Mouse (Mus musculus) small intestine, adult 2 months (tissue): ENCODE measurements around the gene Pdcl. TPM values are rescaled to one million over a fixed set of nuclear protein-coding genes. Genes with fewer than 3 reads are reported as not detected.

Source experiments
- H3K27ac ChIP-seq: fragments of 200-500 bp; 2 replicates; pipeline ENCODE4 v1.5.1; 2012; ENCODE audit warnings: low read depth, low read length, control low read depth, inconsistent platforms; ENCODE audit not compliant: insufficient read depth
- H3K27me3 ChIP-seq: fragments of 200-500 bp; 2 replicates; pipeline ENCODE4 v1.6.1; 2012; ENCODE audit warnings: mild to moderate bottlenecking, moderate library complexity, low read length, inconsistent platforms; ENCODE audit not compliant: control insufficient read depth, insufficient read depth
- H3K36me3 ChIP-seq: fragments of 200-500 bp; 2 replicates; pipeline ENCODE4 v1.6.1; 2012; ENCODE audit warnings: mild to moderate bottlenecking, low read length, control low read depth, inconsistent platforms; ENCODE audit not compliant: control insufficient read depth, insufficient read depth
- H3K4me1 ChIP-seq: fragments of 200-500 bp; 2 replicates; pipeline ENCODE4 v1.6.1; 2012; ENCODE audit warnings: low read length, inconsistent platforms, mixed read lengths; ENCODE audit not compliant: control insufficient read depth, insufficient read depth, insufficient read length
- H3K4me3 ChIP-seq: fragments of 200-500 bp; 2 replicates; pipeline ENCODE4 v1.5.1; 2012; ENCODE audit warnings: low read depth, mild to moderate bottlenecking, control low read depth, inconsistent platforms, low read length, moderate library complexity
- CTCF ChIP-seq: fragments of 200-500 bp; IDR thresholded peaks from 2 replicates; pipeline ENCODE4 v1.5.1; 2012; ENCODE audit warnings: low read depth, mild to moderate bottlenecking, control low read depth, inconsistent platforms, low read length, moderate library complexity, mixed read lengths; ENCODE audit not compliant: insufficient replicate concordance, insufficient read length; ENCODE audit errors: extremely low read depth
- POLR2A ChIP-seq: fragments of 200-500 bp; IDR thresholded peaks from 2 replicates; pipeline ENCODE4 v1.6.1; 2012; ENCODE audit warnings: low read depth, mild to moderate bottlenecking, control low read depth, inconsistent platforms, low read length, moderate library complexity
- WGBS: fragments of 180-500 bp; shearing (Covaris S2); methylation state at CpG from one replicate; pipeline ENCODE4 v1.1.7; 2018; 5-methylcytosine and 5-hydroxymethylcytosine counted together
- polyA plus RNA-seq: library from polyadenylated mRNA; depleted of rRNA; stranded (reverse); fragments of >200 nt; gene quantifications from 2 replicates; pipeline ENCODE4 v1.2.3, GENCODE M21; 2012; rRNA removed

The Pdcl gene
- 3.0 and 5.5 TPM in 2 replicates for polyA plus RNA-seq

DNA sequence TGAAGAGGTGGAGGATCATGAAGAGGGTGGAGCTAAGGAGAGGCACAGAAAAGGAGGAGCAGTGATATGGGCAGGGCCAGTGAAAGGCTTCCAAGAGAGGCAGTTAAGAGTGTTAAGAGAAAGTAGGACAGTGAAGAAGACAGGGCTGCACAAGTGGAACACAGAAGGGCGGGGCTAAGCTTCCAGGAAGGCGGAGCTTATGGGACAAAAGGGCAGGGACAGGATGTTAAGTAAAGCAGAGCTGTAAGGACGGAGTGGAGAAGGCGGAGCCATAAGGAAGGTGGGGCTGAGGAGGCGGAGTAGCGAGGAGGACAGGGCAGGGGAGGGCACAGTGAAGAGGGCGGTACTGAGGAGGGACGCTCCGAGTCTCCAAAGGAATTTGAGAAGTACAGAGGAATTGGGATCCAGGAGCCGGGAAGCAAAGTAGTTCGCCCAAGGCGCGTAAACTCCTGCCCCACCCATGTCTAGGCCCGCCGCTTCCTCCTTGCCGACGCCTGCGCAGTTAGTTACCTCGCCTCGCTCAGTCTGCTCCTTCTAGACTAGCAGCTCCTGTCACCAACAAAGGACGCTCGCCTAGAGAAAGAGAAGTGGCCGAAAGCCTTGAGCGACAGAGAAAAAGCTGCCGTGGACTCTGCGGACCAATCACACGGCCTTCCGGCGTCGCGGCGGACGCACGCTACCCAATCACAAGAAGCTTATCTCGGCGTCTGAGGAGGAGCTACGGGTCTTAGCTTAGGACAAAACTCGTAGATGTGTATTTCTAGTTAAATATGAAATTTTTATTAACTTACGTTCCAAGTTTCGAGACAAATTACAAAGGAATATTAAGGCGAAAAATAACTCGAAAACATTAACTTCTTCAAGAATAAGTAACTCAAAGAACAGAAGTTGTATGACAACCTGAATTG, at the start of gene Pdcl:
Gene Pdcl, minus strand, starts transcription at position 700 of the 908 bp plus-strand sequence.
- 0 out of 2 replicates have a peak, but pooled peaks cover 1% of the 10 kb centered on the region for H3K4me1 ChIP-seq
- WGBS = under 1% methylated on average over 42 of the region's 42 CpGs
- peak within 1 kb of the TSS; percentile 100 for H3K27ac ChIP-seq
- TF ChIP-seq POLR2A (no peak; the same call in 1 of the 2 replicates), CTCF (no peak)
- H3K27me3 ChIP-seq = no peaks in the 10 kb centered on the region
- H3K36me3 ChIP-seq = peaks cover 21% of the 10 kb centered on the region
- H3K4me3 ChIP-seq = peak within 1 kb of the TSS; percentile 96

DNA sequence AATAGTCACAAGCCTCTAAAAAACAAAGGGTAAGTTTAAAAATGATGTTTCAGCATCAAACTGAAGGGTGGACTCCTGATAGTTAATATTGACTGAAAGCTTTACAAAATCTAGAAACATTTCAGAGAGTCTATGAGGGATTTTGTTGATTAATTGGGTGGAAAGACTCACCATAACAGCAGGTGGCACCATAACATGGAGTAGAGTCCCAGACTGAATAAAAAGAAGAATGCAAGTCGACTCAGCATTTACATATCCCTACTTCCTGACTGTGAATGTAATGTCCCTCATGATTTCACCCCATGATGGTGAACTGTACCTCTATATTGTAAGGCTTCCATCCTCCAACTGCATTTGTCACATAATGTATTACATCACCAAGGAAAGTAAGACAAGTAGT, 36.4 kb upstream of the Pdcl start:
- TF ChIP-seq POLR2A = no peak
- no peak for TF ChIP-seq CTCF
- H3K36me3 ChIP-seq = peaks cover 25% of the 10 kb centered on the region
- H3K4me1 ChIP-seq = no peaks in the 10 kb centered on the region
- WGBS = 15% methylated on average over 1 of the region's 1 CpGs
- H3K4me3 ChIP-seq = no peak overlapping the region
- H3K27me3 ChIP-seq = no peaks in the 10 kb centered on the region
- H3K27ac ChIP-seq = no peak overlapping the region

DNA sequence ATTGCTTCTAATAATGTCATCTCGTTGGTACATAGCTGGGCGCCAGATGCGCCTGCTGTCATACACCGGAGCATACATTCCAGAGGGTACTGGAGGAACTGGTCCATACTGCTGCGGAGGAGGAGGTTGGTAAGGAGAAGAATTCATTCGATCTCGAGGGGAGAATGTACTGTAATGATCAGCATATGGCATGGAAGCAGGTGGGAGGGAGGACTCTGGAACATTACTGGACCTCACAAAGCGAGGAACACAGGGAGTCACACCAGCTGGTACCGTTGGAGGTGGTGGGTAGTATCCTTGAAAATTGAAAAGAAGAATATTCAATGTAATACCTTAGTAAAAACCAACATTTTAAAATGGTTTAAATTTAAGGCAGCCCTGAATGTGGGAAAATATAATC, 23.8 kb upstream of the Pdcl start:
- Histone ChIP-seq H3K4me1 (no peaks in the 10 kb centered on the region), H3K27ac (no peak overlapping the region), H3K36me3 (peaks cover 30% of the 10 kb centered on the region), H3K4me3 (no peak overlapping the region), H3K27me3 (no peaks in the 10 kb centered on the region)
- 93% methylated on average over 9 of the region's 9 CpGs for WGBS
- TF ChIP-seq POLR2A (no peak), CTCF (no peak)

DNA sequence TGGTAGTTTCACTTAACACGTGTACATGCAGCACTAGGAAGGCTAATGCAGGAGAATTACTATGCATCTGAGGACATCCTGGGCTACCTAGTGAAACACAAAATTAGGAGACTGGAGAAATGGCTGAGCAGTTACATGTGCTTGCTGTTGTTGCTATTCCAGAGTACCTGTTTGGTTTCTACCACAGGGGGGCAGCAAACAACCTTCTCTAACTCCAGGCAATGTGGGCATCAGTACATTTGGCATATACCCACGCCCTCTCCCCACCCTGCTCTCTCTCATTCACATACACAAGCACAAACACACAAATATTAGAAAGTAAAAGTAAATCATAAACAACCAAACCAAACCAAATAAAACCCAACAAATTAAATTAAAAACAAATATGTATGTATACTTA, 21.1 kb upstream of the Pdcl start:
- WGBS = 61% methylated on average over 2 of the region's 2 CpGs
- Histone ChIP-seq H3K27me3 (no peaks in the 10 kb centered on the region), H3K4me1 (no peaks in the 10 kb centered on the region), H3K36me3 (peaks cover 38% of the 10 kb centered on the region), H3K4me3 (no peak overlapping the region), H3K27ac (no peak overlapping the region)
- no peak for TF ChIP-seq POLR2A
- TF ChIP-seq CTCF = peak; percentile 56; the same call in 1 of the 2 replicates

DNA sequence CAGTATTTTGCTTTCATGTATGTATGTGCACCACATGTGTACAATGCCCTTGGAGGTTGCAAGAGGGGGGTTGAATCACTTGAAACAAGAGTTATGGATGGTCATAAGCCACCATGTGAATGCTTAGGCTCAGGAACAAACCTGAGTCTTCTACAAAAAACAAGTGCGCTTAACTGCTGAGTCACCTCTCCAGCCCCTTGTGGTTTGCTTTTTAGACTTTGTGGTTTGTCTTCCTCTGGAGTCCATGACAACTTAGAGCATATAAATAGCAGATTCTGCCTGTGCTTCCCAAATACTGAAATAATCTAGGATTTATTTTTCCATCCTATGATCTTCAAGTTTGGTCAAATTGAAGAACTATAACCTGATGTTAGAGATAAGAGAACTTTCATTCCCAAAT, 16.9 kb upstream of the Pdcl start:
- no peaks in the 10 kb centered on the region for H3K27me3 ChIP-seq
- H3K4me1 ChIP-seq = no peaks in the 10 kb centered on the region
- no peak for TF ChIP-seq CTCF
- H3K4me3 ChIP-seq = no peak overlapping the region
- H3K36me3 ChIP-seq = peaks cover 30% of the 10 kb centered on the region
- H3K27ac ChIP-seq = no peak overlapping the region
- 94% methylated on average over 1 of the region's 1 CpGs for WGBS

DNA sequence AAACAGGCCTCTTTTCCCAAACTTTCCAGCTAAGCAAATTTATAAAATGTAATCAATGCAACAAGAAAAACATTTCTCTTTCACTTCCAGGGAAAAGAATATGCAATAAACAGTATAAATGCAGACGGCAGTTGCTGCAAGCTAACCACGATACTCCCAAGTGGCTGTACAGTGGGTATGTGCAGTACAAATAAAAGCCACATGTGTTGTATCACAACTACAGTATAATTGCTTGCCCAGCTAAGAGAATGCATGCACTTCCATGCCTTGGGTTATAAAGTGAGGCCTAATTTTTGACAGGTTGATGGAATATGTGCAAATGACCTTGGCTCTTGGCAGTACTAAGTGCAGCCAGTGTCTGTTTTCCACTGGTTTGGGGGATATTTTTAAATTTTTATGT, 11.5 kb upstream of the Pdcl start:
- H3K36me3 ChIP-seq = peaks cover 11% of the 10 kb centered on the region
- no peak for TF ChIP-seq CTCF
- no peak for TF ChIP-seq POLR2A
- H3K4me3 ChIP-seq = no peak overlapping the region
- no peaks in the 10 kb centered on the region for H3K27me3 ChIP-seq
- WGBS = 86% methylated on average over 2 of the region's 2 CpGs
- H3K27ac ChIP-seq = no peak overlapping the region
- no peaks in the 10 kb centered on the region for H3K4me1 ChIP-seq

DNA sequence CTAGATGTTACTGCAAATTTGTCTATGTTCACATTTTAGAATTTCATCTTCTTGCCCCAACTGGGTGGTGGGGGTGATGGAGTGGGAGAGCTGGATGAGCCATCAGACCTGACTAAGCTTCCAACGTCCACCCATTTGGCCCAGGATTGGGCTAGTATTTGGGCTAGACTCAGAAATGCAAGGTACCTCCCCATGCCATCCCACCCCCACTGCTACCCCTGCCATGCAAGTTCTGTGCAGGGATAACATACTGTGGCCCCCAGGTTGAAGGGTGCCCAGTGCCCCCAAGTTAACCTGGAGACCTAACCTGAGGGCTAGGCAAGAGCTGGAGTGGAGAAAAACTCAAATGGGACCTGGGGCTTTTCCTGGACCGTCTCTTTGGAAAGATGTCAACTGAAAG, 776 bp upstream of the Pdcl start:
- peaks cover 13% of the 10 kb centered on the region for H3K36me3 ChIP-seq
- TF ChIP-seq POLR2A (no peak), CTCF (no peak)
- no peaks in the 10 kb centered on the region for H3K27me3 ChIP-seq
- H3K27ac ChIP-seq = no peak overlapping the region
- no peak overlapping the region for H3K4me3 ChIP-seq
- H3K4me1 ChIP-seq = 0 out of 2 replicates have a peak, but pooled peaks cover 1% of the 10 kb centered on the region
- 94% methylated on average over 2 of the region's 2 CpGs for WGBS
